Mouse (Mus musculus): ENCODE data around the gene Slc52a3. TPM values are rescaled to one million over a fixed set of nuclear protein-coding genes. Genes with fewer than 3 reads are reported as not detected.
A peak's percentile ranks its signal among the peaks of the same experiment; 100 is the strongest.

The Slc52a3 gene
- total and polyA plus RNA-seq, 3 experiments: 14.8 to 17.0 TPM; not detected in 1

GRCm38 (mm10) chr2:152020255-152020654, 23.9 kb downstream of the Slc52a3 start:
- TF ChIP-seq MAFK (IDR thresholded peaks at IDR 0.05; ENCODE audit: borderline replicate concordance, low read depth, low read length) (no peak), RAD21 (IDR thresholded peaks at IDR 0.05; ENCODE audit: low read depth, low read length) (peak; percentile 44), GATA1 (IDR thresholded peaks at IDR 0.05; ENCODE audit: low read depth, low read length) (no peak), SMC3 (IDR thresholded peaks at IDR 0.05; ENCODE audit: low read depth, low read length) (peak; percentile 49), POLR2A (IDR thresholded peaks at IDR 0.05; ENCODE audit: control insufficient read depth in 1 of 2, insufficient read depth in 1 of 2, low read depth in 1 of 2, low read length in 2 of 2, poor library complexity in 1 of 2) (no peak), KAT2A (conservative IDR thresholded peaks at IDR 0.05; ENCODE audit: low read depth, low read length) (no peak), UBTF (IDR thresholded peaks at IDR 0.05; ENCODE audit: borderline replicate concordance, insufficient read depth, low read depth, low read length) (no peak), MYB (IDR thresholded peaks at IDR 0.05; ENCODE audit: low read depth, low read length) (no peak), CTCF (IDR thresholded peaks at IDR 0.05 in 2 of 3, conservative IDR thresholded peaks at IDR 0.05 in 1 of 3; ENCODE audit: control insufficient read depth in 1 of 3, insufficient read depth in 1 of 3, low read depth in 2 of 3, low read length in 3 of 3, poor library complexity in 1 of 3, severe bottlenecking in 1 of 3) (peak; percentile 75 to 79 (median 78)), SIN3A (IDR thresholded peaks at IDR 0.05; ENCODE audit: low read length) (no peak), NELFE (IDR thresholded peaks at IDR 0.05; ENCODE audit: low read depth, low read length) (no peak), ZNF384 (IDR thresholded peaks at IDR 0.05; ENCODE audit: low read depth, low read length) (no peak), EP300 (IDR thresholded peaks at IDR 0.05; ENCODE audit: low read depth in 1 of 2, low read length in 2 of 2) (no peak)
- H3K79me2 ChIP-seq (ENCODE audit: control insufficient read depth, insufficient read depth, low read length, poor library complexity): no peaks in the 10 kb centered on the region
- H3K27ac ChIP-seq (ENCODE audit: control insufficient read depth, low read depth, low read length): no peak overlapping the region
- no peaks in the 10 kb centered on the region for H3K9me3 ChIP-seq (replicated peaks; ENCODE audit: insufficient read depth, low read length)
- DNase-seq (ENCODE audit: low read depth, low spot score): peak; percentile 66
- no peaks in the 10 kb centered on the region for H3K4me1 ChIP-seq (ENCODE audit: control insufficient read depth in 1 of 2, insufficient read depth in 2 of 2, low read length in 2 of 2)
- no peak overlapping the region for H3K9ac ChIP-seq (ENCODE audit: control insufficient read depth, low read depth, low read length, poor library complexity, severe bottlenecking)
- no peaks in the 10 kb centered on the region for H3K27me3 ChIP-seq (ENCODE audit: control insufficient read depth in 1 of 2, insufficient read depth in 2 of 2, low read length in 2 of 2)
- no peak overlapping the region for H3K4me3 ChIP-seq (ENCODE audit: control insufficient read depth in 1 of 2, insufficient read depth in 1 of 2, low read depth in 2 of 2, low read length in 2 of 2)
- no peaks in the 10 kb centered on the region for H3K36me3 ChIP-seq (ENCODE audit: control insufficient read depth in 1 of 2, insufficient read depth in 2 of 2, low read length in 2 of 2)

DNA sequence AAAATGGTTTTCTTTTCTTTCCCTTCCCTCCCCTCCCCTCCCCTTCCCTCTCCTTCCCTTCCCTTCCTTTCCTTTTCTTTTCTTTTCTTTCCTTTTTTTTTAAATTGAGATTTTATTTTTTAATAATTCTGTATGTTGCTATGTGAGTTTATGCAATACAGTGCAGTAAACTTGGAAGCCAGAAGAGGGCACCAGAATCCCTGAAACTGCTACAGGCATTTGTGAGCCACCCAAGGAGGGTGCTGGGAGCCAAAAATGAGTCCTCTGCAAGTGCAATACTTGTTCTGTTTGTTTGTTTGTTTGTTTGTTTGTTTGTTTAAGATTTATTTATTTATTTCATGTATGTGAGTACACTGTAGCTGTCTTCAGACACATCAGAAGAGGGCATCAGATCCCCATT, 25.7 kb downstream of the Slc52a3 start:
- Histone ChIP-seq H3K27me3 (ENCODE audit: control insufficient read depth in 1 of 2, insufficient read depth in 2 of 2, low read length in 2 of 2) (0 out of 4 replicates have a peak, but pooled peaks cover 0 to 1% of the 10 kb centered on the region in 2 experiments), H3K79me2 (ENCODE audit: control insufficient read depth, insufficient read depth, low read length, poor library complexity) (no peaks in the 10 kb centered on the region), H3K36me3 (ENCODE audit: control insufficient read depth in 1 of 2, insufficient read depth in 2 of 2, low read length in 2 of 2) (no peaks in the 10 kb centered on the region), H3K9ac (ENCODE audit: control insufficient read depth, low read depth, low read length, poor library complexity, severe bottlenecking) (no peak overlapping the region), H3K4me1 (ENCODE audit: control insufficient read depth in 1 of 2, insufficient read depth in 2 of 2, low read length in 2 of 2) (no peaks in the 10 kb centered on the region), H3K9me3 (replicated peaks; ENCODE audit: insufficient read depth, low read length) (no peaks in the 10 kb centered on the region), H3K27ac (ENCODE audit: control insufficient read depth, low read depth, low read length) (no peak overlapping the region), H3K4me3 (ENCODE audit: control insufficient read depth in 1 of 2, insufficient read depth in 1 of 2, low read depth in 2 of 2, low read length in 2 of 2) (no peak overlapping the region)
- peak; percentile 59 for DNase-seq (ENCODE audit: low read depth, low spot score)
- TF ChIP-seq CTCF (IDR thresholded peaks at IDR 0.05 in 2 of 3, conservative IDR thresholded peaks at IDR 0.05 in 1 of 3; ENCODE audit: control insufficient read depth in 1 of 3, insufficient read depth in 1 of 3, low read depth in 2 of 3, low read length in 3 of 3, poor library complexity in 1 of 3, severe bottlenecking in 1 of 3) (peak; percentile 21 to 58 (median 34); a peak in 5 of 6 replicates), SIN3A (IDR thresholded peaks at IDR 0.05; ENCODE audit: low read length) (no peak), RAD21 (IDR thresholded peaks at IDR 0.05; ENCODE audit: low read depth, low read length) (peak; percentile 41), SMC3 (IDR thresholded peaks at IDR 0.05; ENCODE audit: low read depth, low read length) (peak; percentile 36)

DNA sequence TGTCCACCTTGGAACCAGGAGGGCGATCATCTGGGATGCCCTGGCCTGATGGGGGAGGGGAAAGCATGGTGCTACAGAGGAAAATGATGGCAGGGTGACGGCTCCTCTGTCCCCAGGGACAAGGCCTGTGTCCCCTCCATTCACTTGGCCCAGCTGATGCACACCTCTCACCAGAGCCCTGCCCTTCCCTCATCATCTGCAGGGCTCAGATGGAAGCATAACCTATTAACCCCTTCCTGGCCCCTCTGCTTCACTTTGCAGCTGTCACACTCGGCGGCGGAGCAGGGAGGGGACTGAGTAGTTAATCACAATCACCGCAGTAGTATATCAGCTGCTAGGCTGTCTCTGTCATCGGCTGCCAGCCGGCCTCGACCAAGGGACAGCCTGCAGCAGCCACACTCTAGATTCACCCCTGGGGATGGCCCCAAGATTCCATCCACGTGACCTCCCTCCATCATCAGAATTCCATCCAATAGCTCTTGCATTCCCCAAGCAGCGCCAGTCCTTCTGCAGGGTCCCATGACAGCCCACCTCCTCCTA, 28.6 kb downstream of the Slc52a3 start:
- Histone ChIP-seq H3K4me3 (ENCODE audit: control insufficient read depth in 1 of 2, insufficient read depth in 1 of 2, low read depth in 2 of 2, low read length in 2 of 2) (no peak overlapping the region), H3K4me1 (ENCODE audit: control insufficient read depth in 1 of 2, insufficient read depth in 2 of 2, low read length in 2 of 2) (0 out of 4 replicates have a peak, but pooled peaks cover 0 to 3% of the 10 kb centered on the region in 2 experiments), H3K9me3 (replicated peaks; ENCODE audit: insufficient read depth, low read length) (no peaks in the 10 kb centered on the region), H3K9ac (ENCODE audit: control insufficient read depth, low read depth, low read length, poor library complexity, severe bottlenecking) (no peak overlapping the region), H3K36me3 (ENCODE audit: control insufficient read depth in 1 of 2, insufficient read depth in 2 of 2, low read length in 2 of 2) (no peaks in the 10 kb centered on the region), H3K27me3 (ENCODE audit: control insufficient read depth in 1 of 2, insufficient read depth in 2 of 2, low read length in 2 of 2) (peaks cover 0 to 3% of the 10 kb centered on the region in 2 experiments; a peak in 1 of 4 replicates), H3K79me2 (ENCODE audit: control insufficient read depth, insufficient read depth, low read length, poor library complexity) (no peaks in the 10 kb centered on the region), H3K27ac (ENCODE audit: control insufficient read depth, low read depth, low read length) (no peak overlapping the region)
- DNase-seq (ENCODE audit: low read depth, low spot score): no peak
- no peak for TF ChIP-seq BHLHE40 (IDR thresholded peaks at IDR 0.05; ENCODE audit: borderline replicate concordance, low read depth, low read length)
- TF ChIP-seq ETS1 (IDR thresholded peaks at IDR 0.05; ENCODE audit: low read depth, low read length): no peak
- TF ChIP-seq POLR2AphosphoS5 (IDR thresholded peaks at IDR 0.05; ENCODE audit: borderline replicate concordance, low read depth, low read length): no peak
- TF ChIP-seq MYB (IDR thresholded peaks at IDR 0.05; ENCODE audit: low read depth, low read length): no peak
- no peak for TF ChIP-seq EP300 (IDR thresholded peaks at IDR 0.05; ENCODE audit: low read depth in 1 of 2, low read length in 2 of 2)
- no peak for TF ChIP-seq NELFE (IDR thresholded peaks at IDR 0.05; ENCODE audit: low read depth, low read length)
- no peak for TF ChIP-seq MEF2A (IDR thresholded peaks at IDR 0.05; ENCODE audit: extremely low read depth, insufficient replicate concordance, low read depth, low read length, poor library complexity, severe bottlenecking)
- no peak for TF ChIP-seq MAX (IDR thresholded peaks at IDR 0.05; ENCODE audit: low read length)
- no peak for TF ChIP-seq ZKSCAN1 (IDR thresholded peaks at IDR 0.05; ENCODE audit: low read depth, low read length)
- TF ChIP-seq USF2 (IDR thresholded peaks at IDR 0.05; ENCODE audit: borderline replicate concordance in 1 of 2, insufficient read depth in 1 of 2, low read depth in 1 of 2, low read length in 2 of 2): no peak
- TF ChIP-seq ZMIZ1 (IDR thresholded peaks at IDR 0.05; ENCODE audit: low read depth, low read length): no peak
- TF ChIP-seq USF1 (IDR thresholded peaks at IDR 0.05; ENCODE audit: low read depth, low read length): no peak
- no peak for TF ChIP-seq RAD21 (IDR thresholded peaks at IDR 0.05; ENCODE audit: low read depth, low read length)
- TF ChIP-seq GATA1 (IDR thresholded peaks at IDR 0.05; ENCODE audit: low read depth, low read length): no peak
- no peak for TF ChIP-seq TAL1 (IDR thresholded peaks at IDR 0.05; ENCODE audit: low read length)
